Mouse (Mus musculus) brain, embryonic 18.5 days (tissue): ENCODE measurements around the gene Ciapin1.

Experiments used
- DNase-seq: peaks from one replicate; pipeline ENCODE4 v3.0.0-alpha.2; 2012; ENCODE audit warnings: low read depth, low spot score

Ciapin1 gene

DNA sequence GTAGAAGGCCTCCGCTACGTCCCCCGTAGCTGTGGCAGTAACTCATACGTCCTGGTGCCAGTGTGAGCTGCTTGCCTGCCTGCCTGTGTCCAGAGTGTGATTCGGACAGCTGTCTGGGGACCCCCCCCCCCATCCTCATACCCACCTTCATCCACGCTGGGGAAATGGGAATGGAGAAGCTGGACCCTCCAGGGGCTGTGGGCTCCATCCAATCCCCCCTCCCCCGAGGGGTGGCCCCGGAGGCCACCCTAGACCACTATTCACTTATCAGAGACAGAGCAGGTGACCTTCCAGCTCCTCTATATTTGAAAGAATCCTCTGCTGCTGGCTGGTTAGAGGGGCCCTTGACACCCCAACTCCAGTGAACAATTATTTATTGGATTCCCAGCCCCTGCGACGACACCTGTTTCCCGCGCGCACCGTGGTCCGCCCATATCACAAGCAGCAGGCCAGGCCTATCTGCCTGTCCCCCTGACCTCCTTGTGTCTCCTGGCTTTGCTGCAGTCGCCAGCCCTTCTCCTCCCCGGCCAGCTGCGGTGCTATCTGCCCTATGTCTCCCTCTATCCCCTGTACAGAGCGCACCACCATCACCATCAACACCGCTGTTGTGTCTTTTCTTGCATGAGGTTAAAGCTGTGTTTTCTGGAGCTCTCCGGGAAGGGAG is 57.5 kb downstream of the Ciapin1 start:
- no peak for DNase-seq

GRCm38 (mm10) chr8:94779534-94780294 is 58.4 kb downstream of the Ciapin1 start:
- no peak for DNase-seq

DNA sequence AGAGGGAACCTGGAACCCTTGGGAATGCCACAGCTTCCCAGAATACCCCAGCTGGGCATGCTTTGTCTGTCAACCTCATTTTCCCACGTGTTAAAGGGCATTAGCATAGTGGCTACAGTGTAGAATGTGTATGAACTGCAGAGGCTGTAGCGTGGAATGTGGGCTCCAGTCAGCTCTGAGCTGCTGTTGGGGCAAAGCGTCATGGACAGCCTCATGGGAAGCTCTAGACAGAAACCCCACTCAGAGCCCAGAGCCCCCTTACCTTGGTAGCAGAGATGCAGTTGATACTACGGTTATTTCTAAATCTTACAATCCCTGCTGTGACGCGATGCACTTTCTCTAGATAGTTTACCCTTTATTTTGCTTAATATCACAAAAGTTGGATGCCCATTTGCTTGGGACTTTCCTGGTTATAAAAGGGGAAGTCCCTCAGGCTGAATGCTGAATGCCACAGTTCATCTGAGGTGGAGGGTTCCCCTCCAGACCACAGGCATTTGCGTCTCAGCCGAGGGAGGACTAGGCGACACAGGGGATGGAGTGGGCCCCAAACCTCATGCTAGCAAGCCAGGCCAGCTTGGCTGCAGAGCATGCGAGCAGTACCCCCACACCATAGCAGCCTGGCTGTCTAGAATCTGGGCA is 59.1 kb downstream of the Ciapin1 start:
- DNase-seq, result no peak

- no peak for DNase-seq
Measured at GRCm38 (mm10) chr8:94778473-94778872, 59.7 kb downstream of the Ciapin1 start.

- no peak for DNase-seq
Measured at GRCm38 (mm10) chr8:94778036-94778435, 60.1 kb downstream of the Ciapin1 start.

DNA sequence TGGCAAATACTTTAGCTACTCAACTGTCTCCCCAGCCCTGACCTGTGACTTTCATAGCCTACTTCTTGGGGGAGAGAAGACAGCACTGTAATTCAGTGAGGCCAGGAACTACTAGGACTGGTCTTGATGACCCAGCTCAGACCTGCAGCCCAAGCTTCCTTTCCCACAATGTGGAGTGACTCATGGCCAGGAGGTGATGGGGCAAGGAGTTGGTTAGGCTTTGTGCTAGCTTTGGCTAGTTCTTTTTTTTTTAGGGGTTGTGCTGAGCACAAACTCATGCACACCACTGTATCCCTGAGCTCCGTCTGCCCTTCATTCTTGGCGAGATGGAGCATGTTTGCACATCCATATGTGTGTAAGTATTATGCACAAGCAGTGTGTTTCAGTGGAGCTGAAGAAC is 61.8 kb downstream of the Ciapin1 start:
- DNase-seq, result no peak

- DNase-seq, result no peak
Measured at GRCm38 (mm10) chr8:94774601-94775000, 63.6 kb downstream of the Ciapin1 start.

- peak; percentile 8 for DNase-seq
Measured at GRCm38 (mm10) chr8:94773700-94774171, 64.4 kb downstream of the Ciapin1 start.

DNA sequence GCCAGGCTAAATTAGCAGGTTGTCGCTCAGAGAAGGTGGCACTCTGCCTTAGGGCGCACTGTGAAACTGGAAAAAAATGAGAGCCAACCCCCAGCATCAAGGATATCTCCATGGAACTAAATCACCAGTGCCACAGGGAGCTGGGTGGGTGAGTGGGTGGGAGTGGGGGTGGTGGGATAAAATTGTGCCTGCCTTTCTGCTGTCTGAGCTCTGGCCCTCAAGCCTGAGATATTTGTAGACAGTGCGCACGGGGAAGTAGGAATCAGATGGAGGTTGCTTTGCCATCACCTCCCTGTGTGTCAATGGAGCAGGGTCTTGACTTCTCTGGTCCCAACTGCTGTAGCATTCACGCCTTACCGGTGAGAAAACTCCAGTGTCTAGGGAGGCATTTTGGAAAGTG is 65.1 kb downstream of the Ciapin1 start:
- no peak for DNase-seq

DNA sequence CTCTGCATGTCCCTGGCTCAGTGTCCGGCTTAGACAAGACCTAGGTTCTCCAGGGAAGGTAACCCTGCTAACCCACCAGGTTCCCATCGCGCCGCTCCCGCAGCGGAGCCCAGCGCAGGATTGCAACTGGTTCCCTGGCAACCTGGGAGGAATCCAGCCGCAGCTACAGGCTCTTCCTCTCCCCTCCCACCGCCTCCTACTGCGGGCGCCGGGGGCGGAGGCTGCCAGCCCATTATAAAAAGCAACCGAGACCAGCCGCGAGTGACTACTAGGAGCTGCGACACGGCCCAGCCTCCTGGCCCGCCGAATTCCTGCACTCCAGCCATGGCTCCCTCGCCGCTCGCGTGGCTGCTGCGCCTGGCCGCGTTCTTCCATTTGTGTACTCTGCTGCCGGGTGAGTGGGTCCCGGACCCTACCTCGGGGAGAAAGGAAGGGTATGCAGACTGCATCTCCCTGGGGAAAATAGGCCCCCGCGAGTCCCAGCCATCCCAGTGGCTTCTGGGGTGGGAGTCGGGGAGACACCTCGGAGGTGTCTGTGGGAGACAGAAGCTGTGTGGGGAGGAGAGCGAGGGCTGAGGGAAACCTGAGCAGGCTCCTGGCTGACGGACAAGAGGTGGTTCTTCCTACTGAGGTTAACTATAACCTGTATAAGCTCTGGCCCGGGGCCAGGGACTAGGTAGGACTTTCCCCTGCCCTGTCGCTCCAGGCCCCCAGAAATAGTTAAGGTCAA is 66.1 kb downstream of the Ciapin1 start, which contains the start of gene Cx3cl1:
Cx3cl1 (plus strand) TSS at position 69 of the 730 bp plus-strand sequence.
- DNase-seq, result peak; percentile 58

GRCm38 (mm10) chr8:94770945-94771344 is 67.2 kb downstream of the Ciapin1 start:
- DNase-seq, result no peak
